Mouse (Mus musculus) stomach, postnatal 0 days (tissue): Measurements from ENCODE around the gene Kat8.

Source experiments
- CTCF ChIP-seq: IDR thresholded peaks from 2 replicates; pipeline ENCODE4 v1.5.1; 2016; ENCODE audit warnings: antibody characterized with exemption, low read depth, mild to moderate bottlenecking, moderate library complexity
- EP300 ChIP-seq: optimal IDR thresholded peaks from 2 replicates; pipeline ENCODE3; 2016; ENCODE audit warnings: antibody characterized with exemption

DNA sequence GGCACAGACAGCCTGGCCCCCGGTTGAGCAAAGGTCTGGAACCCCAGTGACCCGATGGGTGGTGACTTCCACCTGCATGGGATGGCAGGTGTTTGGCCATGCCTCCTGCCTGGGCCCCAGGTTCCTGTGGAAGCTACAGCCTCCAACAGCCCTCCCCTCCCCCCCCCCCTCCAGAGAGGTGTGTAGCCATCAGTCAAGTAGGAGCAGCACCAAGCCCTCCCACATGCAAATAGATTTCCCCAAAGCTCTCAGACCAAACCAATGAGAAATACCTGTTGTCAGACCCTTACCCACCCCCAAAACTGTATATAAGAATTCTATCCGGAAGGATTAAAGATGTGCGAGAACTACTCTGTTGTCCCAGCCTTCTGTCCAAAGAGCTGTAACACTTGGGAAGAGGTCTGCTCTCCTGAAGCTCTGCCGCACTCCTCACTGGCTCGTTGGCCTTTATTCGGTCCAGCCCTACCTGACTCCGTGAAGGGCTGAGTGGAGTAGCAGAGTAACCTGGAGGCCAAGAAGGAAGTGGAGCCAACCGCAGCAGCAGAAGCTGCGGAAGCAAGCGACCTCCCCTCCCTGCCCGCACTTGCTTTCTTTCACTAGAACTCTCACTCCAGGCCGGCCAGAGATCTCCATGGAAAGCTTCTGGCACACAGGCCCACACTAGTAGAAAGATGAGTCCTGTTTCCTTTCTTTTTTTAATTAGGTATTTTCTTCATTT is 40.7 kb downstream of the Kat8 start:
- TF ChIP-seq CTCF (no peak), EP300 (no peak)
